Comparison of ENCODE assay signal across 29 mouse cellular contexts in genomic region chr8:46285980-46286379, GRCm38 (mm10). TPM values are rescaled to one million over a fixed set of nuclear protein-coding genes. Genes with fewer than 3 reads are reported as not detected.
DNase-seq lines count a peak whose midpoint lies in the region; ATAC-seq lines count a peak whose summit lies in the region.
"Had no signal": no experiment of that assay in that cellular context is flagged by ENCODE, and none has a peak within 500 bp of the region (broad histone marks: within the 10 kb centered on the region; RNA-seq: fewer than 3 reads in every experiment).

No protein-coding gene starts in this region.

- no peaks in the 10 kb centered on the region for H3K9me3 ChIP-seq in heart, embryonic 15.5 days (replicated peaks)
- H3K9me3 ChIP-seq: embryonic facial prominence, embryonic 13.5 days; forebrain, embryonic 12.5 days; hindbrain, embryonic 13.5 days; lung, embryonic 15.5 days; midbrain, embryonic 15.5 days; neural tube, embryonic 13.5 days had no signal

- 60% methylated on average over 4 of the region's 4 CpGs for WGBS in heart, embryonic 15.5 days

- H3K36me3 ChIP-seq in heart, embryonic 15.5 days: no peaks in the 10 kb centered on the region
- H3K36me3 ChIP-seq: embryonic facial prominence, embryonic 13.5 days; forebrain, embryonic 12.5 days; hindbrain, embryonic 13.5 days; lung, embryonic 15.5 days; midbrain, embryonic 15.5 days; neural tube, embryonic 13.5 days had no signal

- H3K4me1 ChIP-seq in heart, embryonic 15.5 days (replicated peaks): peaks cover 7% of the 10 kb centered on the region

- peaks cover 20% of the 10 kb centered on the region for H3K27me3 ChIP-seq in heart, embryonic 15.5 days

- no peak overlapping the region for H3K9ac ChIP-seq in heart, embryonic 15.5 days
- H3K9ac ChIP-seq: embryonic facial prominence, embryonic 13.5 days; forebrain, embryonic 12.5 days; hindbrain, embryonic 13.5 days; liver, embryonic 14.5 days; lung, embryonic 15.5 days; midbrain, embryonic 15.5 days; neural tube, embryonic 13.5 days had no signal

- no peak overlapping the region for H3K4me3 ChIP-seq in heart, embryonic 15.5 days
- H3K4me3 ChIP-seq: embryonic facial prominence, embryonic 13.5 days; erythroblast, embryonic 14.5 days; forebrain, embryonic 12.5 days; hindbrain, embryonic 13.5 days; lung, embryonic 15.5 days; midbrain, embryonic 15.5 days; neural tube, embryonic 13.5 days had no signal

- no peak for ATAC-seq in heart, embryonic 15.5 days (replicated peaks; ENCODE audit: insufficient number of reproducible peaks, insufficient read depth, low FRiP score, low read depth)
- ATAC-seq in granulocyte monocyte progenitor cell, adult 5-6 weeks (replicated peaks; ENCODE audit: poor library complexity, severe bottlenecking): no peak
- ATAC-seq: activated CD4-positive, CD25-positive, alpha-beta regulatory T cell, adult 4 months; midbrain, embryonic 15.5 days had no signal

- H3K4me2 ChIP-seq in heart, embryonic 15.5 days: no peak overlapping the region
- H3K4me2 ChIP-seq: embryonic facial prominence, embryonic 13.5 days; forebrain, embryonic 12.5 days; hindbrain, embryonic 13.5 days; lung, embryonic 15.5 days; midbrain, embryonic 15.5 days; neural tube, embryonic 13.5 days had no signal

- H3K27ac ChIP-seq in heart, embryonic 15.5 days: peak overlapping the region; percentile 71
- H3K27ac ChIP-seq: embryonic facial prominence, embryonic 13.5 days; forebrain, embryonic 12.5 days; hindbrain, embryonic 13.5 days; liver, embryonic 14.5 days; lung, embryonic 15.5 days; midbrain, embryonic 15.5 days; neural tube, embryonic 13.5 days had no signal

- DNase-seq in gastrocnemius, adult 18-20 months (ENCODE audit: low spot score): peak; percentile 76
- no peak for DNase-seq in gastrocnemius, postnatal 10 days
- peak; percentile 6 for DNase-seq in kidney, adult 9 months
- DNase-seq in kidney, postnatal 36 days: no peak
- no peak for DNase-seq in natural killer cell, adult 2 months (ENCODE audit: low spot score in 2 of 2)
- DNase-seq: adrenal gland, adult 8-10 months; cerebellum, adult 11-12 months; cerebellum, postnatal 25 days; kidney, adult 11 months; layer of hippocampus, adult 9-11 months; lung, postnatal 4 days; thymus, postnatal 14 days had no signal

RNA-seq across cellular contexts. Expression of gene Helt, which starts 8.5 kb away (rescaled TPM):
- total RNA-seq in gastrocnemius, adult 18-20 months (2021): 1 to 10 TPM; 1.1 to 1.4 TPM
- 1 to 10 TPM in 1 of 2 experiments, under 1 TPM in 1; 0.45 to 1.1 TPM for total RNA-seq in gastrocnemius, postnatal 10 days (2021)
- polyA plus RNA-seq in heart, embryonic 15.5 days (2015; fragmentation: Nextera tagmentation; extraction: Ambion mirVana): not detected in 2 replicates
- total RNA-seq in granulocyte monocyte progenitor cell, adult 5-6 weeks (2014; fragmentation: Nextera tagmentation): not detected in 2 replicates
- not detected in 2 replicates for total RNA-seq in granulocyte monocyte progenitor cell, adult 5-6 weeks (2017)
- total RNA-seq: left cerebral cortex, adult 18-20 months; left cerebral cortex, postnatal 36 days had no signal
- polyA plus RNA-seq: activated CD4-positive, CD25-positive, alpha-beta regulatory T cell, adult 4 months; embryonic facial prominence, embryonic 13.5 days; erythroblast, embryonic 14.5 days; gonadal fat pad, adult 2 months; kidney, embryonic 16.5 days; large intestine, adult 2 months; liver, embryonic 14.5 days; lung, embryonic 15.5 days; stomach, embryonic 14.5 days had no signal

Comparison
In these comparisons a context has a peak if more than half of its experiments do, and no peak if none do; other contexts are left out.
1. DNase-seq: peak in gastrocnemius, adult 18-20 months (single experiment) and kidney, adult 9 months (single experiment); none in gastrocnemius, postnatal 10 days (single experiment), kidney, postnatal 36 days (0 of 2) and natural killer cell, adult 2 months (0 of 2).